Comparison of ENCODE assay signal across 8 mouse cellular contexts in genomic region chr8:71558071-71558957, GRCm38 (mm10). TPM values are rescaled to one million over a fixed set of nuclear protein-coding genes. Genes with fewer than 3 reads are reported as not detected.
A peak's percentile ranks its signal among the peaks of the same experiment; 100 is the strongest.
DNase-seq lines count a peak whose midpoint lies in the region; ATAC-seq lines count a peak whose summit lies in the region.

Tmem221 (minus strand) TSS chr8:71558871.

- WGBS in kidney, embryonic 15.5 days: 3% methylated on average over 70 of the region's 70 CpGs
- 4% methylated on average over 70 of the region's 70 CpGs for WGBS in hindbrain, embryonic 13.5 days
- 4% methylated on average over 70 of the region's 70 CpGs for WGBS in midbrain, embryonic 13.5 days

- H3K9ac ChIP-seq in kidney, embryonic 15.5 days: peak within 1 kb of the TSS; percentile 50
- peak within 1 kb of the TSS; percentile 39; the same call in 1 of the 2 replicates for H3K9ac ChIP-seq in hindbrain, embryonic 13.5 days
- no peak within 1 kb of the TSS for H3K9ac ChIP-seq in midbrain, embryonic 13.5 days (replicated peaks)

- H3K9me3 ChIP-seq in kidney, embryonic 15.5 days (replicated peaks): no peaks in the 10 kb centered on the region
- H3K9me3 ChIP-seq in hindbrain, embryonic 13.5 days: no peaks in the 10 kb centered on the region
- no peaks in the 10 kb centered on the region for H3K9me3 ChIP-seq in midbrain, embryonic 13.5 days

- peaks cover 70% of the 10 kb centered on the region for H3K27me3 ChIP-seq in kidney, embryonic 15.5 days
- H3K27me3 ChIP-seq in hindbrain, embryonic 13.5 days: peaks cover 96% of the 10 kb centered on the region
- peaks cover 81% of the 10 kb centered on the region for H3K27me3 ChIP-seq in midbrain, embryonic 13.5 days

- peak; percentile 27 for ATAC-seq in kidney, embryonic 15.5 days (replicated peaks; ENCODE audit: low FRiP score)
- no peak for ATAC-seq in hindbrain, embryonic 13.5 days (ENCODE audit: low FRiP score)
- ATAC-seq in midbrain, embryonic 13.5 days: no peak

- DNase-seq in kidney, adult 11 months: no peak
- DNase-seq in R1 (ENCODE audit: low read depth, low spot score): peak; percentile 30
- no peak for DNase-seq in frontal cortex, postnatal 10 days (ENCODE audit: low spot score in 2 of 2)
- DNase-seq in gastrocnemius, adult 18-20 months (ENCODE audit: low spot score): no peak
- no peak for DNase-seq in testis, postnatal 10 days (ENCODE audit: low spot score)

- H3K4me1 ChIP-seq in kidney, embryonic 15.5 days: peaks cover 37% of the 10 kb centered on the region
- peaks cover 18% of the 10 kb centered on the region for H3K4me1 ChIP-seq in hindbrain, embryonic 13.5 days (replicated peaks)
- peaks cover 14% of the 10 kb centered on the region for H3K4me1 ChIP-seq in midbrain, embryonic 13.5 days (replicated peaks)

- peak within 1 kb of the TSS; percentile 54 for H3K4me3 ChIP-seq in kidney, embryonic 15.5 days (replicated peaks)
- peak within 1 kb of the TSS; percentile 25 for H3K4me3 ChIP-seq in hindbrain, embryonic 13.5 days
- H3K4me3 ChIP-seq in midbrain, embryonic 13.5 days (replicated peaks): peak within 1 kb of the TSS; percentile 23

- no peak within 1 kb of the TSS for H3K27ac ChIP-seq in kidney, embryonic 15.5 days
- no peak within 1 kb of the TSS for H3K27ac ChIP-seq in hindbrain, embryonic 13.5 days
- H3K27ac ChIP-seq in midbrain, embryonic 13.5 days: no peak within 1 kb of the TSS

- no peaks in the 10 kb centered on the region for H3K36me3 ChIP-seq in kidney, embryonic 15.5 days
- no peaks in the 10 kb centered on the region for H3K36me3 ChIP-seq in hindbrain, embryonic 13.5 days
- no peaks in the 10 kb centered on the region for H3K36me3 ChIP-seq in midbrain, embryonic 13.5 days

- H3K4me2 ChIP-seq in kidney, embryonic 15.5 days: peak within 1 kb of the TSS; percentile 88
- peak within 1 kb of the TSS; percentile 45 for H3K4me2 ChIP-seq in hindbrain, embryonic 13.5 days
- peak within 1 kb of the TSS; percentile 39 for H3K4me2 ChIP-seq in midbrain, embryonic 13.5 days (replicated peaks)

RNA-seq across cellular contexts. Expression of gene Tmem221, which starts in this region (rescaled TPM):
- 10.6 and 12.8 TPM in 2 replicates for polyA plus RNA-seq in kidney, embryonic 15.5 days (2015; fragmentation: Nextera tagmentation; extraction: Ambion mirVana)
- 0.19 TPM in 1 of 2 replicates, not detected in the other for polyA plus RNA-seq in hindbrain, embryonic 13.5 days (2015; fragmentation: Nextera tagmentation; extraction: Ambion mirVana)
- polyA plus RNA-seq in midbrain, embryonic 13.5 days (2015; fragmentation: Nextera tagmentation; extraction: Ambion mirVana): not detected in 2 replicates
- not detected for total RNA-seq in gastrocnemius, adult 18-20 months (2021)
